9 mouse cellular contexts compared by ENCODE assay signal in the genomic region with DNA sequence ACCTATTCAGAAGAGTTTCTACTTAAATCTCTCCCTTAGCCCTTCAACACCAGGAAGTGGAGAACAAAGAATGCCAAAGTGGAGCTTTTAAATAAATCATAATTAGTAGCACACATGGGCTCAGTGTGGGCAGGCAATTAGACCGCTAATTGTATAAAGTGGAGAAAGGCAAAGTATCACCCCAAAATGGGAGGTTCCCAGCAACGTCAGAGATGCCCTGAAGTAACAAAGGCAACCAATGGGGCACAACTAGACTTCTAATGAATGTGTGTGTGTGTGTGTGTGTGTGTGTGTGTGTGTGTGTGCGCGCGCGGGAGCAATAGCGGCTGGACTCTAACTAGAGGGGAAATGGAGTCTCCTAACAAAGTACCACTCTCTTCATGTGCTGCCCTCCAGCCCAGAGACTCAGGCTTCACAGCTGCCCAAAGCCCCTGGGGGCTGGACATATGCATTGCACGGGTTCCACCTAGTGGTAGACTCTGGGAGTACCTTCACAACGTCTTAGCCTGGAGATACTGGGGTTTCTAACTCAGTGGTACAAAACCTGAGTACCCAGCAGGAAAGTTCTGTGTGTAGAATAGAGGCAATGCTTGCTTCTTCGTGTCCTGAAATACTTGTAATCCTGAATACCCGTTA.
A peak's percentile ranks its signal among the peaks of the same experiment; 100 is the strongest.
DNase-seq lines count a peak whose midpoint lies in the region; ATAC-seq lines count a peak whose summit lies in the region.
"Had no signal": no experiment of that assay in that cellular context is flagged by ENCODE, and none has a peak within 500 bp of the region (broad histone marks: within the 10 kb centered on the region; RNA-seq: fewer than 3 reads in every experiment).

No protein-coding gene starts in this region.

- H3K36me3 ChIP-seq in liver, embryonic 11.5 days (ENCODE audit: control insufficient read depth, insufficient read depth, low read length) = no peaks in the 10 kb centered on the region
- no peaks in the 10 kb centered on the region for H3K36me3 ChIP-seq in midbrain, embryonic 16.5 days (ENCODE audit: control insufficient read depth, insufficient read depth, low read length)

- H3K4me2 ChIP-seq in liver, embryonic 11.5 days = no peak overlapping the region
- 0 out of 2 replicates have a peak overlapping the region, but pooled peaks have one; percentile 12 for H3K4me2 ChIP-seq in midbrain, embryonic 16.5 days (ENCODE audit: low read length)

- H3K27ac ChIP-seq in liver, embryonic 11.5 days (ENCODE audit: low read depth, low read length) = no peak overlapping the region
- no peak overlapping the region for H3K27ac ChIP-seq in midbrain, embryonic 16.5 days (ENCODE audit: low read length)

- H3K4me3 ChIP-seq in liver, embryonic 11.5 days (ENCODE audit: low read depth, low read length) = no peak overlapping the region
- no peak overlapping the region for H3K4me3 ChIP-seq in midbrain, embryonic 16.5 days (ENCODE audit: low read depth, low read length)
- H3K4me3 ChIP-seq: megakaryocyte, embryonic 14.5 days had no signal

- intact Hi-C loops in left cerebral cortex, postnatal 25 days (cut with DNase I) = loop anchor here (2.0 to 5.0 kb wide), 4 partner anchors 122 to 604 kb away; a partner anchor contains a TSS

- H3K27me3 ChIP-seq in liver, embryonic 11.5 days (replicated peaks; ENCODE audit: control insufficient read depth, insufficient read depth, low read length) = no peaks in the 10 kb centered on the region
- H3K27me3 ChIP-seq in midbrain, embryonic 16.5 days (ENCODE audit: control insufficient read depth, insufficient read depth, low read depth, low read length) = no peaks in the 10 kb centered on the region
- H3K27me3 ChIP-seq: megakaryocyte, embryonic 14.5 days had no signal

- no peaks in the 10 kb centered on the region for H3K4me1 ChIP-seq in liver, embryonic 11.5 days (replicated peaks; ENCODE audit: control insufficient read depth, insufficient read depth, low read length)
- H3K4me1 ChIP-seq in midbrain, embryonic 16.5 days (ENCODE audit: control insufficient read depth, insufficient read depth, low read length) = 0 out of 2 replicates have a peak, but pooled peaks cover 7% of the 10 kb centered on the region
- H3K4me1 ChIP-seq: megakaryocyte, embryonic 14.5 days had no signal

- no peaks in the 10 kb centered on the region for H3K9me3 ChIP-seq in liver, embryonic 11.5 days (ENCODE audit: control insufficient read depth, low read length)
- no peaks in the 10 kb centered on the region for H3K9me3 ChIP-seq in midbrain, embryonic 16.5 days (replicated peaks; ENCODE audit: control insufficient read depth, low read length, poor library complexity, severe bottlenecking)

- peak; percentile 55 for DNase-seq in liver
- DNase-seq in liver, embryonic 11.5 days (ENCODE audit: low spot score) = no peak
- peak; percentile 68 to 77 for DNase-seq in cerebellum, postnatal 36 days
- peak; percentile 59 to 66 for DNase-seq in frontal cortex, postnatal 25 days (ENCODE audit: low spot score in 2 of 2)
- DNase-seq in kidney, adult 11 months = peak; percentile 23
- peak; percentile 81 to 87 for DNase-seq in left cerebral cortex, postnatal 25 days (ENCODE audit: low spot score in 2 of 2)
- DNase-seq in thymus, postnatal 14 days = peak; percentile 11

- no peak for ATAC-seq in liver, embryonic 11.5 days (replicated peaks; ENCODE audit: low FRiP score)
- peak; percentile 79 for ATAC-seq in midbrain, embryonic 16.5 days

- 41% methylated on average over 11 of the region's 11 CpGs for WGBS in liver, embryonic 11.5 days
- 16% methylated on average over 11 of the region's 11 CpGs for WGBS in midbrain, embryonic 16.5 days

- H3K9ac ChIP-seq in liver, embryonic 11.5 days (ENCODE audit: low read depth, low read length) = no peak overlapping the region
- no peak overlapping the region for H3K9ac ChIP-seq in midbrain, embryonic 16.5 days (ENCODE audit: low read depth, low read length)
